Mouse (Mus musculus) lung, postnatal 4 days (tissue): ENCODE results near the gene Tac2.
"Not testable (repeated sequence)": the region's sequence is repeated elsewhere in the genome, so short reads cannot be mapped to it uniquely, and the experiment has no call there.

ENCODE experiments used
- DNase-seq, 2 experiments: peaks; one replicate each; pipeline ENCODE4 v3.0.0; 2021

Gene Tac2

DNA sequence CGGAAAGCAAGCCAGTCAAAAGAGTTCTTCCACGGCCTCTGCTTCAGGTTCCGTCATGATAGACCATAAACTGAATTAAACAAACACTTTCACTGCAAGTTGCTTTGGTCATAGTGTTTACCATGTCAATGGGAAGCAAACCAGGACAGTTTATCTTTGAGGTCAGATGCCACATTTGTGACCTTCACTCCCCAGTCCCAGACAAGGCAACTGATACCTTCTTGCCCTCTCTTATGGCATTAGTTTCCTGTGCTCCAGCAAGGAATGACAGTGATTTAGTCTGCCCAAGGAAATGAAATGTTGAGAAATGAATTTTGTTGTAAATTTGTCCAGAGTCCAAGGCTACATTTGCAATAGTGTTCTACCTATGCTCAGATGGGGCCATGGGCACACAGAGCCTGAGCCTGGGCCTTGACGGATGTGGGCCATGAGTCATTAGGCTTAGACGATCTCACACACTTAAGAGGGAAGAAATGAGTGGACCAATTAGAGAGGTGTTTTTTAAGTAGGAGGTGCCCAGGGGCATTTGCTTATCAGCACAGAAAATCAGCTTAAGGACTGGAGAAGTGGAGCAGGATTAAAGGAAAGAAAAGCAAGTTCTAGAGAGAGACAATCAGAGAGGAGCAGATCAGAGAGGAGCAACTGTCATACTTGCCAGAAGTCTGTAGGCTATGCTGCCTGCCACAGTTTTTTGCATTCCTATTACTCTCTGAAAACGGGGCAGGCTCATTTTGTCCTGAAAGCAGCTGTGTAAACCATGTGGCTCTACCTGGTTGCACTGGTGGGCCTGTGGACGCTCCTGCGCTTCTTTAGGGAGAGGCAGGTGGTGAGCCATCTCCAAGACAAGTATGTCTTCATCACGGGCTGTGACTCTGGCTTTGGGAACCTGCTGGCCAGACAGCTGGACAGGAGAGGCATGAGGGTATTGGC, 35.2 kb downstream of the Tac2 start, which contains the start of the genes Rdh1 and Rdh16f1:
Rdh1 (plus strand) TSS at position 541 of the 930 bp plus-strand sequence.
Rdh16f1 (plus strand) TSS at position 607 of the 930 bp plus-strand sequence.
- peak in 1 of 2 experiments; percentile 12 for DNase-seq

GRCm38 (mm10) chr10:127762926-127763325, 38.6 kb downstream of the Tac2 start:
- not testable (repeated sequence) for DNase-seq

- DNase-seq, result no peak
Measured at GRCm38 (mm10) chr10:127763914-127764680, 39.8 kb downstream of the Tac2 start.

DNA sequence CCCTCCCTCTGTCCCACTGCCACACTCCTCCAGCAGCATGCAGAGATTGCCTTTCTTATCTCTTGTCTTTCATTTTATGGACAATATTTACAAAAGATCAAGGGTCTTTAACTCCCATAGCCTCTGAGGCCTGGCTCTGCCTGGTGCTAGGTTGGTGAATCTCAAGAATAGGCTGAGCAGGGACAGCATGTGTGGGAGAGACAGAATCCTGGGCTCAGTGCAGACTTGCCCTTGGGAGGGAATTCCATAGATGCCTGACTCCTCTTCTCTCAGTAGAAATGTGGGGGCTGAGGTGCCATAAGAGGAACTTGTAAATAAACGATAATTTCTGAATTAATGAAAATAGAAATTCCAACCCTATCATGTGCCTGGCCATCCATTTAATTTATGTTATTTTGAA, 42.3 kb downstream of the Tac2 start:
- DNase-seq, result no peak

DNA sequence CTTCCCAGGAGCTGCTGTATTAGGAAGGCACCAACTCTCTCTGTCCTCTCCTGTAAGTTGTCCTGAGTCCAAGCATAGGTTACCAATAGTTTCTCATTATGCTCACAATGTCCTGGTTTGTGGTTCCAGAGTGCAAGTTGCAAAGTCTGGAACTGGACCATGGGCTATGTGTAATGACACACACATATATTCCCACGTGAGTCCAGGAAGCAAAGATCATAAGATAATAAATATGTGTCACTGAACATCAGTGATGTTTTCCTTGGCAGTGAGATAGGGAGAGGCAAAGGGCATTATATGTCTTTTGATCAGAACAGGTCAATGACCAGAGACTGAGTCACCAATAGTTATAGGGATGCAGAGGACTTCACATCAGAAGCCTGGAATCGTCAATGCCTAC, 51.7 kb downstream of the Tac2 start, which contains the start of gene Rdh9:
Rdh9 (plus strand) TSS at position 376 of the 400 bp plus-strand sequence.
- no peak for DNase-seq
